Mouse (Mus musculus) heart, embryonic 10.5 days (tissue): ENCODE measurements around the gene Mylk. TPM values are rescaled to one million over a fixed set of nuclear protein-coding genes. Genes with fewer than 3 reads are reported as not detected.

Experiments used
- DNase-seq: peaks from one replicate; pipeline ENCODE4 v3.0.0-alpha.2; 2017; ENCODE audit warnings: low spot score
- H3K27ac ChIP-seq: fragments of 300-500 bp; sonication (generic); 2 replicates; pipeline ENCODE4 v1.5.1; 2016; ENCODE audit warnings: mild to moderate bottlenecking
- H3K27me3 ChIP-seq: fragments of 300-500 bp; sonication (generic); 2 replicates; pipeline ENCODE4 v1.6.1; 2016; ENCODE audit warnings: mild to moderate bottlenecking; ENCODE audit not compliant: poor library complexity, insufficient read depth, severe bottlenecking
- H3K36me3 ChIP-seq: fragments of 300-500 bp; sonication (generic); 2 replicates; pipeline ENCODE4 v1.6.1; 2016; ENCODE audit warnings: mild to moderate bottlenecking, moderate library complexity
- H3K4me1 ChIP-seq: fragments of 300-500 bp; sonication (generic); 2 replicates; pipeline ENCODE4 v1.6.1; 2016; ENCODE audit warnings: mild to moderate bottlenecking
- H3K4me3 ChIP-seq: fragments of 300-500 bp; sonication (generic); 2 replicates; pipeline ENCODE4 v1.5.1; 2016; ENCODE audit warnings: mild to moderate bottlenecking, moderate library complexity
- H3K9me3 ChIP-seq: fragments of 300-500 bp; sonication (generic); 2 replicates; pipeline ENCODE4 v1.6.1; 2016; ENCODE audit warnings: mild to moderate bottlenecking, moderate library complexity
- WGBS: fragments of 180-500 bp; shearing (Covaris S2); methylation state at CpG from one replicate; pipeline ENCODE4 v1.1.7; 2016; 5-methylcytosine and 5-hydroxymethylcytosine counted together
- polyA plus RNA-seq: library from polyadenylated mRNA; unstranded; fragments of >200 nt; fragmentation: Nextera tagmentation; extraction: Ambion mirVana; gene quantifications from 2 replicates; pipeline ENCODE4 v1.2.1, GENCODE M21; 2016

Gene Mylk
- polyA plus RNA-seq, 1 experiment from 2014 or later: 3.6 TPM

DNA sequence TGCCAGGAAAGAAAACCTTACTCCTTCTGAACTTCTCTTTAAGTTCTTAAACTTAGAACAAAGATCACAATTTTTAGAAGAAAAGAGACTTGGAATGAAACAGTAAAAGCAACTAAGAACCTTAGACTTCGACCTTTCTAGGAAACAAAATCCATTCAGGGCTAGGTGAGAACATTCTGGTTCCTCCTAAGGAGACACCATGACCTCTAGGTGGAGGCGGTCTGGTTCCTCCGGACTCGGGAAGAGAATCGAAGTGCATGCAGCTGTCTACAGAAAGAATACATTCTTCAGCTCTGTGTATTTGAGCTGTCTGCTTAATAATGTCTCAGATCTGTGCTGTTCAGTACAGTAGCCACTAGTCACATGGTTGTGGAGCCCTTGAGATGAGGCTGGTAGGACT lies 290.0 kb downstream of the Mylk start:
- DNase-seq: no peak
- Histone ChIP-seq H3K4me1 (peaks cover 10% of the 10 kb centered on the region; the same call in 1 of the 2 replicates), H3K4me3 (no peak overlapping the region), H3K27ac (no peak overlapping the region), H3K27me3 (no peaks in the 10 kb centered on the region), H3K9me3 (no peaks in the 10 kb centered on the region), H3K36me3 (peaks cover 12% of the 10 kb centered on the region)
- WGBS: 90% methylated on average over 5 of the region's 5 CpGs

DNA sequence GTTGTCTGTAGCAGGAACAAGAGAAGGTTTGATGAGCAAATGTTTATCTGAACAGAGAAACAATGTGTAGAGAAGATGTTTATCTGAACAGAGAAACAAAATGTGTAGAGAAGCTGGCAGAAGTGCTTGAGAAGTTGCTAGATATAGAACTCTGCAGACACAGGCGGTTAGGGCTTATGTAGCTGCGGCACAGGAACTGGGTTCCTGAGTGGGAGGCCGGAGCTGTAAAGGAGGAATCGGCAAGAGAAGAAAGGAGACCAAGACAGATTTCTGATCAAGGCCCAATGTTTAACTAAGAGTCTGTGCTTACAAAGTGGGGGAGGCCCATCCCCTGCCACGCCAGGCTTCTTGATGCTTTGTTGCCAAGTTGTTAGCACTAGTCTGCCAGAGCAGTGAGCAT lies 291.7 kb downstream of the Mylk start:
- Histone ChIP-seq H3K36me3 (peaks cover 19% of the 10 kb centered on the region), H3K9me3 (no peaks in the 10 kb centered on the region), H3K27ac (no peak overlapping the region), H3K4me3 (no peak overlapping the region), H3K27me3 (no peaks in the 10 kb centered on the region), H3K4me1 (peaks cover 9% of the 10 kb centered on the region; the same call in 1 of the 2 replicates)
- WGBS: 77% methylated on average over 5 of the region's 5 CpGs
- no peak for DNase-seq

- 34% methylated on average over 4 of the region's 4 CpGs for WGBS
- peaks cover 24% of the 10 kb centered on the region for H3K36me3 ChIP-seq
- no peak for DNase-seq
- peaks cover 9% of the 10 kb centered on the region; the same call in 1 of the 2 replicates for H3K4me1 ChIP-seq
- no peaks in the 10 kb centered on the region for H3K27me3 ChIP-seq
- no peak overlapping the region for H3K4me3 ChIP-seq
- H3K9me3 ChIP-seq: no peaks in the 10 kb centered on the region
- H3K27ac ChIP-seq: no peak overlapping the region
Measured at GRCm38 (mm10) chr16:35038343-35039057, 293.5 kb downstream of the Mylk start.

DNA sequence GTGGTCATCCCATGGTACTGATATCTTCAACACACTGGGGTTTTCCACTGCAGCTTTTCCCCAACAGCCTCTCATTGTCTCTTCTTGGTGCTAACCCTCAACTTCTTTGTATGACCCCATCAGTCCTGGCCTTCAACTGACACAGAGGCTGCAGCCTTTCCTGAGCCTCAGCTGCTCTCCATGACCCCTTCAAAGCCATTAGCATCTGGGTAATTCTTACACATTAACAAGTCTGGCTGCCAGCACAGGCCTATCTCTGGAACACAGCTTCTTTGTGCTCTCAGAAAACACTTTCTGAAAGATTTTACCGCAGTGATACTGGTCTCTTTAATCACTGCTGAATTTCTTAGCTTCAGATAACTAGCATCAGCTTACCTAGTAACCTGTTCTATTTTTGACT lies 295.1 kb downstream of the Mylk start:
- DNase-seq: no peak
- Histone ChIP-seq H3K27me3 (no peaks in the 10 kb centered on the region), H3K4me3 (no peak overlapping the region), H3K27ac (no peak overlapping the region), H3K9me3 (no peaks in the 10 kb centered on the region), H3K36me3 (peaks cover 22% of the 10 kb centered on the region), H3K4me1 (peaks cover 9% of the 10 kb centered on the region; the same call in 1 of the 2 replicates)
- WGBS: 67% methylated on average over 1 of the region's 1 CpGs

- peaks cover 9% of the 10 kb centered on the region; the same call in 1 of the 2 replicates for H3K4me1 ChIP-seq
- WGBS: 87% methylated on average over 7 of the region's 7 CpGs
Measured at GRCm38 (mm10) chr16:35041001-35041400, 296.0 kb downstream of the Mylk start.

DNA sequence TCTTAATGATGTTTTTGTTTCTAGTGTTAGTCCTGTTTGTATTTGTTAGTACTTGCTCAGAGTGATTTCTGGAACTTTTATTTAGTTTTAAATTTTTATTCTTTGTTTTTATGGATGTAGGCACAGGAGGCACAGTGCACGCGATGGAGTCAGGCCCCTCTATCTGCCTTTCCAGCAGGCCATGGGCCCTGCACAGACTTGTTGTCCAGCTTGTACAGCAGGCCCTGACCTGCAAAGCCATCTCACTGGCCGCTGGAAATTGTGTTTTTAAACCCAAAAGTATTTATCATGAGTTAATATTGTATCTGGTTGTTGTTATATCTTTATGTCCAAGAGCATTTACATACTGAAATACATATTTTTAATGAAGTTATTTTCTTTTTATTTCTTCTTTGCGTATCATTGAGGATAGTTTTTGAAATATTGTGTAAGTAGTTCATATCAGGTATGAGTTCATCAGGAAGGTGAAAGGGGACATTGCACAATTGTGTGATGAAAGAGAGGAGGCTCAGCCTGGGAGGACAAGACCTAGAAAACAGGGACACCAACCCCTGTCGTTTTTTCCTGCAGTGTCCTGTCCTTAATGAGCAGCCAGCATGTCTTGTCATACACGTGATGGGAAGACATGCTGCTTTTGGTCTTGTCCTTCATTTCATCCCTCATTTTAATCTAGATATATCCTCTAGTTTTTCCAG lies 301.2 kb downstream of the Mylk start:
- no peak for DNase-seq
- WGBS: 87% methylated on average over 6 of the region's 6 CpGs
- no peaks in the 10 kb centered on the region for H3K27me3 ChIP-seq
- peaks cover 4% of the 10 kb centered on the region; the same call in 1 of the 2 replicates for H3K4me1 ChIP-seq
- H3K9me3 ChIP-seq: no peaks in the 10 kb centered on the region
- H3K36me3 ChIP-seq: peaks cover 10% of the 10 kb centered on the region; the same call in 1 of the 2 replicates
- H3K27ac ChIP-seq: no peak overlapping the region
- no peak overlapping the region for H3K4me3 ChIP-seq

More at GRCm38 (mm10) chr16:35041001-35041400, 296.0 kb downstream of the Mylk start:
- no peaks in the 10 kb centered on the region for H3K27me3 ChIP-seq
- no peaks in the 10 kb centered on the region for H3K9me3 ChIP-seq
- H3K36me3 ChIP-seq: peaks cover 22% of the 10 kb centered on the region
- DNase-seq: no peak
- no peak overlapping the region for H3K27ac ChIP-seq
- H3K4me3 ChIP-seq: no peak overlapping the region

- H3K36me3 ChIP-seq: peaks cover 3% of the 10 kb centered on the region; the same call in 1 of the 2 replicates
- peaks cover 4% of the 10 kb centered on the region; the same call in 1 of the 2 replicates for H3K4me1 ChIP-seq
- no peak overlapping the region for H3K4me3 ChIP-seq
- H3K27me3 ChIP-seq: no peaks in the 10 kb centered on the region
- H3K27ac ChIP-seq: no peak overlapping the region
- 89% methylated on average over 6 of the region's 6 CpGs for WGBS
- DNase-seq: no peak
- H3K9me3 ChIP-seq: no peaks in the 10 kb centered on the region
Measured at GRCm38 (mm10) chr16:35047272-35047969, 302.4 kb downstream of the Mylk start.

GRCm38 (mm10) chr16:35051066-35051465 lies 306.1 kb downstream of the Mylk start:
- no peak overlapping the region for H3K4me3 ChIP-seq
- peaks cover 4% of the 10 kb centered on the region; the same call in 1 of the 2 replicates for H3K4me1 ChIP-seq
- WGBS: 66% methylated on average over 5 of the region's 5 CpGs
- no peak overlapping the region for H3K27ac ChIP-seq
- no peaks in the 10 kb centered on the region for H3K9me3 ChIP-seq
- H3K27me3 ChIP-seq: no peaks in the 10 kb centered on the region
- no peak for DNase-seq
- no peaks in the 10 kb centered on the region for H3K36me3 ChIP-seq

Other genes starting within 250 kb of the Mylk start
- 18.4 and 22.8 TPM in 2 replicates for gene Kalrn, start 171.7 kb upstream of the Mylk start, polyA plus RNA-seq
- gene Ropn1, start 95.3 kb upstream of the Mylk start, polyA plus RNA-seq: 0.55 and 0.57 TPM in 2 replicates
- 8.3 and 10.2 TPM in 2 replicates for gene Ccdc14, start 54.6 kb upstream of the Mylk start, polyA plus RNA-seq